Mouse (Mus musculus): ENCODE measurements around the gene Sycn. TPM values are rescaled to one million over a fixed set of nuclear protein-coding genes. Genes with fewer than 3 reads are reported as not detected.

Gene Sycn
- polyA plus RNA-seq, 1 experiment from 2014 or later: not detected

Small RNA genes within 50 kb of the gene (microRNA-seq; reads per million reads assigned to microRNA genes)
- gene Mir7049: 0.81 reads per million

Other genes starting within 250 kb of the Sycn start
- gene Selenov, start 249.7 kb upstream of the Sycn start, polyA plus RNA-seq (2016; fragmentation: Nextera tagmentation; extraction: Ambion mirVana): 0.34 and 0.82 TPM in 2 replicates
- 56.6 and 58.9 TPM in 2 replicates for gene Dll3, start 238.6 kb upstream of the Sycn start, polyA plus RNA-seq (2016; fragmentation: Nextera tagmentation; extraction: Ambion mirVana)
- 142 and 160 TPM in 2 replicates for gene Timm50, start 228.8 kb upstream of the Sycn start, polyA plus RNA-seq (2016; fragmentation: Nextera tagmentation; extraction: Ambion mirVana)
- 105 and 112 TPM in 2 replicates for gene Supt5, start 202.1 kb upstream of the Sycn start, polyA plus RNA-seq (2016; fragmentation: Nextera tagmentation; extraction: Ambion mirVana)
- gene Rps16, start 190.2 kb upstream of the Sycn start, polyA plus RNA-seq (2016; fragmentation: Nextera tagmentation; extraction: Ambion mirVana): 514 and 573 TPM in 2 replicates
- 71.7 and 74.9 TPM in 2 replicates for gene Plekhg2, start 168.3 kb upstream of the Sycn start, polyA plus RNA-seq (2016; fragmentation: Nextera tagmentation; extraction: Ambion mirVana)
- gene Zfp36, start 160.6 kb upstream of the Sycn start, polyA plus RNA-seq (2016; fragmentation: Nextera tagmentation; extraction: Ambion mirVana): 6.3 and 7.3 TPM in 2 replicates
- gene Med29, start 148.2 kb upstream of the Sycn start, polyA plus RNA-seq (2016; fragmentation: Nextera tagmentation; extraction: Ambion mirVana): 39.6 and 42.2 TPM in 2 replicates
- 83.9 and 85.9 TPM in 2 replicates for gene Paf1, start 147.9 kb upstream of the Sycn start, polyA plus RNA-seq (2016; fragmentation: Nextera tagmentation; extraction: Ambion mirVana)
- gene Gmfg, start 103.4 kb upstream of the Sycn start, polyA plus RNA-seq (2016; fragmentation: Nextera tagmentation; extraction: Ambion mirVana): 5.9 and 6.5 TPM in 2 replicates
- gene Lrfn1, start 88.9 kb upstream of the Sycn start, polyA plus RNA-seq (2016; fragmentation: Nextera tagmentation; extraction: Ambion mirVana): 14.0 and 15.9 TPM in 2 replicates
- not detected in 2 replicates for gene Ifnl2, start 30.4 kb upstream of the Sycn start, polyA plus RNA-seq (2016; fragmentation: Nextera tagmentation; extraction: Ambion mirVana)
- not detected in 2 replicates for gene Ifnl3, start 18.0 kb upstream of the Sycn start, polyA plus RNA-seq (2016; fragmentation: Nextera tagmentation; extraction: Ambion mirVana)
- gene Nccrp1, start 6.4 kb downstream of the Sycn start, polyA plus RNA-seq (2016; fragmentation: Nextera tagmentation; extraction: Ambion mirVana): not detected in 2 replicates
- gene Samd4b, start 57.3 kb downstream of the Sycn start, polyA plus RNA-seq (2016; fragmentation: Nextera tagmentation; extraction: Ambion mirVana): 35.6 and 38.6 TPM in 2 replicates
- 31.8 and 34.3 TPM in 2 replicates for gene Pak4, start 57.3 kb downstream of the Sycn start, polyA plus RNA-seq (2016; fragmentation: Nextera tagmentation; extraction: Ambion mirVana)
- gene Acp7, start 90.4 kb downstream of the Sycn start, polyA plus RNA-seq (2016; fragmentation: Nextera tagmentation; extraction: Ambion mirVana): 0.12 TPM in 1 of 2 replicates, not detected in the other
- gene Fbxo27, start 152.0 kb downstream of the Sycn start, polyA plus RNA-seq (2016; fragmentation: Nextera tagmentation; extraction: Ambion mirVana): 7.0 and 8.9 TPM in 2 replicates
- 8.5 and 11.1 TPM in 2 replicates for gene Fbxo17, start 175.9 kb downstream of the Sycn start, polyA plus RNA-seq (2016; fragmentation: Nextera tagmentation; extraction: Ambion mirVana)
- gene Mrps12, start 200.9 kb downstream of the Sycn start, polyA plus RNA-seq (2016; fragmentation: Nextera tagmentation; extraction: Ambion mirVana): 107 and 116 TPM in 2 replicates
- 25.7 and 28.0 TPM in 2 replicates for gene Sars2, start 201.1 kb downstream of the Sycn start, polyA plus RNA-seq (2016; fragmentation: Nextera tagmentation; extraction: Ambion mirVana)
- gene Ccer2, start 215.3 kb downstream of the Sycn start, polyA plus RNA-seq (2016; fragmentation: Nextera tagmentation; extraction: Ambion mirVana): 3.2 and 4.0 TPM in 2 replicates
- gene Sirt2, start 225.8 kb downstream of the Sycn start, polyA plus RNA-seq (2016; fragmentation: Nextera tagmentation; extraction: Ambion mirVana): 90.1 and 90.4 TPM in 2 replicates
- gene Nfkbib, start 226.6 kb downstream of the Sycn start, polyA plus RNA-seq (2016; fragmentation: Nextera tagmentation; extraction: Ambion mirVana): 39.8 and 43.0 TPM in 2 replicates
- gene Rinl, start 248.1 kb downstream of the Sycn start, polyA plus RNA-seq (2016; fragmentation: Nextera tagmentation; extraction: Ambion mirVana): 2.2 and 2.7 TPM in 2 replicates